Mouse (Mus musculus): ENCODE results near the gene Aacs. TPM values are rescaled to one million over a fixed set of nuclear protein-coding genes. Genes with fewer than 3 reads are reported as not detected.

Gene Aacs
- total RNA-seq, 2 experiments from 2014 or later = 5.1 to 6.6 TPM

DNA sequence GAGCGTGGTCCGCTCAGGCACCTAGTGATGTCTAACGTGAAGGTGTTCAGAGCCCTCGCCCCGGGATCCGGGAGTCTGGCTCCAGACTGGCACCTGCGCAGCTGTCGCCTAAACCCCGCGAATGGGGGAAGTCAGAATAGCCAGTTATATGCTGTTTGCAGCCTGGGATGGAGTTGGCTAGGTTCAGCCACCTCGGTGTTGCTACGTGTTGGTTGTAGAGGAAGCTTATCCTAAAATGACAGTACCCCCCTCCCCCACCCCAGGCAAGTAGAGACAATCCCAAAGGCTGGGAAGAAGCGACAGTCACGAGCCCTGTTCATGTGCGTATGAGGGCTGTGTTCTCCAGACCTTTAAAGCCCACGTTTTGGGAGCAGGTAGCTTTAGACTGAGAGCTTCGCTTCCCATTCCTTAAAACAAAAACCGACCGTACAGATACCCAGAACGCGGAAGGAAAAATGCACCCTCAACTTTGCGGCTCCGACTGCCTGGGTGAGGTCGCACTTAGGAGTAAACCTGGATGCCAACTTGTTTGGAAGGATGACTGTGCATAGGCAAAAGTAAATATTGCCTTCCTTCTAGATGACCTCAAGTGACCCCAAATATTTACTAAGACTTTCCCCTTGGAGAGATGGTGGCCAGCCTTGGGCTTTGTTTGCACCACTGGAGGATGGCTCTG is 57.7 kb downstream of the Aacs start:
- DNase-seq = no peak

DNA sequence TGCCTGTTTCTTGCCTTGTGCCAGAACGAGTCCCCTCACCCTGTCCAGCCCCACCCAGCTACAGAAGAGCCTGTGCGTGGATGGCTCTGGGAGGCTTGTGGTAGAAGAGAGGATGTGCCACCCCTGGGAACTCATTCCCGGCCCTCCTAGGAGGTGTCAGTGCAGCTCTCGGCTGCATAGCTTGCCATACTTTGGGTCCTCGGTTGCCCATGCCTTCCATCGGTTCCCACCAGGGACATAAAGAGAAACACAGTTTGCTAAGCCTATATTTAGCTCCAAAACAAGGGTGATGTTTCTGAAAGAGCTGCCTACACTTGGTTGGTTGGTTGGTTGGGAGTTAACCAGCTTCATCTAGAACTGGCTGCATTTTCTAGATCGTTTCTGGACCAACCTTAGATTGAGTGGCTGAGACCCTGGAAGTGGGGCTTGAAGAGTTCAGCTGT is 58.6 kb downstream of the Aacs start:
- DNase-seq = no peak

DNA sequence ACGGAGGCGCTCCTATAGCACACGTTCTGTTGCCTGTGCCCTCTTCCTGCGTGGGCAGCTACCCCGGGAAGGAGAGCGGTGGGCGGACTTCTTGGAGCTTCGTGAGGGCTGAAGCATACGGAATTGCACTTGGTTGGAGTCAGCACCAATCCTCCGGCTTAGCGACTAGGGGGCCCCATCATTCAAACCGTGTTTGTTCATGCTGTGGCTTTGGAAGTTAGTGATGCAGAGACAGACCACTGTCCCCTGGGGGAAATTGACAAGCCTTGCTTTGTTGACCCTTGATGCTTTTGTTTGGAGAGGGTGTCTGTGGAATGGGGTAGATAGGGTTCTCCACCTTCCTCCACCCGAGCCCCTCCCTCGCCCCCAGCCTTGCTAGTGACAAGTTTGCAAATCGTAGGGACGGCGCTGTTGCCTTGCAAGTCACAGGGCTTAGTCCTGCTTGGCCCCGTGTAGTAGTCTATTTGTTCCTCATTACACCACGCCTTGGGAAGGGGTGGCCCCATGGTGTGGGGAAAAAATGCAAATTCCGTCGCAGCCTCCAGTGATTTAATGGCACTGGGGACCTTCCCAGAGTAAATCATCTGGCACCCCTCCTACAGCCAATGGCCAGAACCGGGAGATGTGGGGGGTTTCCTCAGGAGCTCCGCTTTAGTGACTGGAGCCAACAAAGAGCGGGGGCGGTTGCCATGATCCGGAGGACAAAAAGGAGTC is 59.2 kb downstream of the Aacs start:
- no peak for DNase-seq

DNA sequence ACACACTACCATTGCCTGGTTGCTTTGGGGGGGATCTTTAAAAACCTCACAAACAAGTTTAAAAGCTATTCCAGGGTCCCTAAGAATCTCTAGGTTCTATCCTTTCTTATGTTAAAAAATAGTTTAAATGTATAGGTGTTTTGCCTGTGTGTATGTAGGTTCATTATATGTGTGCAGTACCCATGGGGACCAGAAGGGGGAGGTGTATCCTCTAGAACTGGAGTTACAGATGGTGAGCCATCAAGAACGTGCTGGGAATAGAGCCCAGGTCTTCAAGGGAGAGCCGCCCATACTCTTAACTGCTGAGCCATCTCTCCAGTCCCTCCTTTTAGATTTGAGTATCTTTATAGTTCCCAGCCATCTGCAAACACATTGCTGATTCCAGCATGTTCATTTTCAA is 69.5 kb downstream of the Aacs start:
- DNase-seq = no peak

DNA sequence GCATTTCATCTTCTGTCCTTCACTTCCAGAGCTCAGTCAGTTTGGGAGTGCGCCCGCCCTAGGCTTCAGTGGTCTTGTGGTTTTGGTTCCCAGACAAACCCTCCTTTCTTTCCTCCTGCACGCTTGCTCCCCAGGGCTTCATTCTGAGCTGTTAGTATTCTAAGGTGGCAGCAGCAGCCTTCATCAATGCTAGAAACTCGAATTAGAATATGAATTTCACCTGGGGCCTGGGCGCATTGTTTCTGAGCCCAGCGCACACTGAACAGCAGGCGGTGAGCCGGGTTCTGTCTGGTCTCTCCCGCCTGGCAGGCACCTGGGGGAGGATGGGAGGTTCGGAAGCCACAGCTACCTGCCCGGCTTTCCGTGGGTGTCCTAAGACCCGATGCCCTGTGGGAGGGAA is 70.7 kb downstream of the Aacs start:
- DNase-seq = no peak

DNA sequence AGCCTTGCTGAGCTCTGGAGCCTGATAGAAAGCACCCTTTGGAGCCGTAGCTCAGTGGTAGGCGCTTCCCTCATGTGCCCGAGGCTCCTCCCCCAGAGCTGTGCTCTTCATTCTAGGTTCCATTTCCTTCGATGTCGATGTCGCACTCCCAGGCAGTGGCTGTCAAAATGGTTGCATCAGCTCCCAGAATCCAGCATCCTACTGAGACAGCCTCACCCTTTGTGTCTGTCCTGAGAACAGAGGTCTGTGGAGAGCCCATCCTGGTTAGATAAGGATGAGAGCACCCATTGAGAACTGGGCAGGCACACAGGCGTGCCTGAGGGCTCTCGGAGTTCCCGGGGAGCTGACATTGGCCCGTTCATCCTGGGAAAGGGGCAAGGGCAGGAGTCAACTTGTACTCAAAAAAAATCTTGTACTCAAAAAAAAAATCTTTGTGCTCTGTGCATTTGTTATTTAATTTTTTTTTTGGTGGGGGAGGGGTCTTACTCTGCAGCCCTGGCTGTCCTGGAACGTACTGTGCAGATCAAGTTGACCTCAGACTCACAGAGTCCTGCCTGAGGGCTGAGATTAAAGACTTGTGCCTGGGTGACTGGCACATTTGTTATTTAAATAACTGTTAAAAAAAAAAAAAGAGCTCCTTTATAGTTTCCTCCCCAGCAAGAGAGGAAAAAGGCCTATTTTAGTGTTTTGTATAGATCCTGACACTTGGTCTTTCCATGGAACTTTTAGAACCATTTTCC is 74.3 kb downstream of the Aacs start:
- no peak for DNase-seq

DNA sequence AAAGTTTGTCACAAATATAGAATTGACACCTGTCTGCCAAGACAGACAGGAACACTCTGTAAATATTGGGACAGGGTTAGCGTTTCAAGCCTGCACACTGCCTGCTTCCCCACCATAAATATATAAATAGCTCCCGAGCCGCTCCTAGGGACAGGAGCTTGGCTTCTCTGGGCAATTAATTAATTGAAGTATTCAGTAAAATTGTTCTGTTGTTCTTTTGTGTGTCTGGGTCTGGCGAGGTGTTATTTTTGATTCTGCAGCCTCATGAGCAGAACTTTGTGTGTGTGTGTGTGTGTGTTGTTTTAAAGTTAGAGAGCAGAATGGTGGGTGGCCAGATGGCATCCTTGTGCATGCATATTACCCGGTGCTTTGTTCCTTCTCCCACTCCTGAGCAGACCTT is 80.1 kb downstream of the Aacs start:
- DNase-seq = no peak

DNA sequence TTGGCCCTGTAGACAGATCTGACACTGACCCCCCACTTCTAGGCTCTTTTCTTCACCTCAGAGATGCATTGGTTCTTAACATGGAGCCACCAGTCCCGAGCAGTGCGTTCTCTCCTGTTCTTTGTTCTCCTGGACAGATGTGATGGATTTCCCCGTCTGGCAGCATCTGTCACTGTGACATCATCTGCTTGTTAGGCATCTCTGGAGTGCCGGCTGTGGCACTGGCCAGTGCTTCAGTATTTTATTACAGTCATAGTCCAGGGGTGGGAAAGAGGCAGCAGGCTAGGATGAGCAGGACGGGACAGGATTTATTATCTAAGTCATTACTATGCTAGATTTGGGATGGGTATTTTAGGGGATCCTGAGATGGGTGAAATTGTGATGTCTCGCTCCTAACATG is 87.9 kb downstream of the Aacs start:
- DNase-seq = no peak

DNA sequence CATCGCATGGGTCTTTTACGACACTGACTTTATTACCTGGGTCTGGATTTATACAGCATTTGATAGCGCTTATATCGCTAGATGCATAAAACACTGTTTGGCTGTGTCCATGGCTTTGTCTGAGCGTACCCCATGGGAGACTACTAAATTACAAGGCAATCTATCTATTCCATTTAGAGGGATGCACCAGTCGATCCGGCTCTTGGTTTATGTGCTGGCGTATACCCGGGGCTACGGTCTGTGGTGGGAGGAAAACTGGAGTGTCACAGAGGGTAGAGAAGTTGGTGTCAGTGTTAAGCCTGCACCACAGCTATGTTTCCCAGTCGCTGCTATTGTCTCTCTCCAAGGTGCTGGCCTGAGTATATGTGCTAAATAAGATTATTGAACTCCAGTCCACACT is 90.1 kb downstream of the Aacs start:
- no peak for DNase-seq

Small RNA genes within 50 kb of the gene (microRNA-seq; reads per million reads assigned to microRNA genes)
- 0 reads per million in 2 experiments for gene Gm27551

Other genes starting within 250 kb of the Aacs start
- gene Scarb1, start 134.7 kb upstream of the Aacs start, total RNA-seq (2021) = 10 to 100 TPM; 49.8 to 58.0 TPM
- under 1 TPM; 0.19 to 0.36 TPM for gene Gm10382, start 86.5 kb upstream of the Aacs start, total RNA-seq (2021)
- 100 to 1,000 TPM; 703 to 712 TPM for gene Ubc, start 85.6 kb upstream of the Aacs start, total RNA-seq (2021)
- gene Dhx37, start 41.7 kb upstream of the Aacs start, total RNA-seq (2021) = 1 to 10 TPM; 3.7 to 4.6 TPM
- gene Bri3bp, start 34.2 kb upstream of the Aacs start, total RNA-seq (2021) = 1 to 10 TPM; 7.6 to 8.0 TPM
- gene Tmem132b, start 56.0 kb downstream of the Aacs start, total RNA-seq (2021) = under 1 TPM; 0.21 to 0.56 TPM